Mouse (Mus musculus) midbrain, embryonic 14.5 days (tissue): Measurements from ENCODE around the gene Malrd1. TPM values are rescaled to one million over a fixed set of nuclear protein-coding genes. Genes with fewer than 3 reads are reported as not detected.

Experiments used
- ATAC-seq: fragments of 200-750 bp; cut with Nextera tagmentation; 2 replicates; pipeline ENCODE4 v1.8.0; 2017; ENCODE audit warnings: moderate number of reproducible peaks, moderate library complexity; ENCODE audit not compliant: low FRiP score, low TSS enrichment
- DNase-seq: peaks from one replicate; pipeline ENCODE4 v3.0.0-alpha.2; 2015
- H3K27ac ChIP-seq: fragments of 300-500 bp; sonication (generic); replicated peaks from 2 replicates; pipeline ENCODE4 v1.5.1; 2014; ENCODE audit warnings: mild to moderate bottlenecking, low read depth, low read length, moderate library complexity
- H3K27me3 ChIP-seq: fragments of 300-500 bp; sonication (generic); 2 replicates; pipeline ENCODE4 v1.6.1; 2014; ENCODE audit warnings: low read length, control low read depth, mixed read lengths; ENCODE audit not compliant: control insufficient read depth, insufficient read depth
- H3K36me3 ChIP-seq: fragments of 300-500 bp; sonication (generic); 2 replicates; pipeline ENCODE4 v1.6.1; 2014; ENCODE audit warnings: low read length, control low read depth; ENCODE audit not compliant: control insufficient read depth, insufficient read depth
- H3K4me1 ChIP-seq: fragments of 300-500 bp; sonication (generic); 2 replicates; pipeline ENCODE4 v1.6.1; 2014; ENCODE audit warnings: mild to moderate bottlenecking, antibody characterized with exemption, low read length, control low read depth; ENCODE audit not compliant: control insufficient read depth, insufficient read depth
- H3K4me2 ChIP-seq: fragments of 300-500 bp; sonication (generic); 2 replicates; pipeline ENCODE4 v1.6.1; 2014; ENCODE audit warnings: mild to moderate bottlenecking, low read length, moderate library complexity
- H3K4me3 ChIP-seq: fragments of 300-500 bp; sonication (generic); replicated peaks from 2 replicates; pipeline ENCODE4 v1.5.1; 2014; ENCODE audit warnings: low read depth, low read length
- H3K9ac ChIP-seq: fragments of 300-500 bp; sonication (generic); replicated peaks from 2 replicates; pipeline ENCODE4 v1.6.1; 2014; ENCODE audit warnings: mild to moderate bottlenecking, low read length, moderate library complexity
- H3K9me3 ChIP-seq: fragments of 300-500 bp; sonication (generic); 2 replicates; pipeline ENCODE4 v1.6.1; 2016; ENCODE audit warnings: low read length, control low read depth, mixed read lengths; ENCODE audit not compliant: control insufficient read depth
- WGBS: fragments of 180-500 bp; shearing (Covaris S2); extraction: QIAGEN DNeasy Blood & Tissue Kit; methylation state at CpG from one replicate; pipeline ENCODE4 v1.1.7; 2014; 5-methylcytosine and 5-hydroxymethylcytosine counted together
- polyA plus RNA-seq: library from polyadenylated mRNA; unstranded; fragments of >200 nt; fragmentation: Nextera tagmentation; extraction: Ambion mirVana; gene quantifications from 2 replicates; pipeline ENCODE4 v1.2.1, GENCODE M21; 2014

Malrd1 gene
- polyA plus RNA-seq, 1 experiment from 2014 or later: 0.13 TPM

DNA sequence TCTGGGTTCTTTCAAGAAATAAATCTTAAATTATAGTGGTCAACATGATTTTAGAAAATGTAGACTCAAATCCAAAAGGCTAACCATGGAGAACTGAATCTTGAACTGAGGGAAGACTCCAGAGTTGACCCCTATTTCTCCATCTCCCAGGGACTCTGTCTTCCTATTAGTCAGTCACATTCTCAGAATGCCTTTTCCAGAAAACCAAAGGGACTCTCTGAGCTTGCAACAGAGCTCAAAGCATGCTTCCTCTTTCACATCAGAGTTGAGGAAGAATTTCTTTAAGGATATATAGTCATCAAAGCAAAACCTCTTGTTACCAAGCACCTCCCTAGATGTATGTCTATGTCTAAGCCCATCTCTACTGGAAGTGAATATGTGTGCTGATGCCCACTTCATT lies 686.5 kb downstream of the Malrd1 start:
- ATAC-seq (no peak), DNase-seq (no peak)
- H3K4me2 ChIP-seq: no peak overlapping the region
- no peaks in the 10 kb centered on the region for H3K27me3 ChIP-seq
- no peak overlapping the region for H3K4me3 ChIP-seq
- H3K36me3 ChIP-seq: no peaks in the 10 kb centered on the region
- no peak overlapping the region for H3K27ac ChIP-seq
- H3K4me1 ChIP-seq: no peaks in the 10 kb centered on the region
- H3K9me3 ChIP-seq: no peaks in the 10 kb centered on the region
- H3K9ac ChIP-seq: no peak overlapping the region

- Histone ChIP-seq H3K27me3 (no peaks in the 10 kb centered on the region), H3K4me2 (no peak overlapping the region), H3K27ac (no peak overlapping the region), H3K9me3 (no peaks in the 10 kb centered on the region), H3K36me3 (no peaks in the 10 kb centered on the region), H3K4me3 (no peak overlapping the region), H3K4me1 (no peaks in the 10 kb centered on the region), H3K9ac (no peak overlapping the region)
- no peak for ATAC-seq
- WGBS: 93% methylated on average over 3 of the region's 3 CpGs
- DNase-seq: no peak
These were observed 687.8 kb downstream of the Malrd1 start for GRCm38 (mm10) chr2:16214111-16214510.

DNA sequence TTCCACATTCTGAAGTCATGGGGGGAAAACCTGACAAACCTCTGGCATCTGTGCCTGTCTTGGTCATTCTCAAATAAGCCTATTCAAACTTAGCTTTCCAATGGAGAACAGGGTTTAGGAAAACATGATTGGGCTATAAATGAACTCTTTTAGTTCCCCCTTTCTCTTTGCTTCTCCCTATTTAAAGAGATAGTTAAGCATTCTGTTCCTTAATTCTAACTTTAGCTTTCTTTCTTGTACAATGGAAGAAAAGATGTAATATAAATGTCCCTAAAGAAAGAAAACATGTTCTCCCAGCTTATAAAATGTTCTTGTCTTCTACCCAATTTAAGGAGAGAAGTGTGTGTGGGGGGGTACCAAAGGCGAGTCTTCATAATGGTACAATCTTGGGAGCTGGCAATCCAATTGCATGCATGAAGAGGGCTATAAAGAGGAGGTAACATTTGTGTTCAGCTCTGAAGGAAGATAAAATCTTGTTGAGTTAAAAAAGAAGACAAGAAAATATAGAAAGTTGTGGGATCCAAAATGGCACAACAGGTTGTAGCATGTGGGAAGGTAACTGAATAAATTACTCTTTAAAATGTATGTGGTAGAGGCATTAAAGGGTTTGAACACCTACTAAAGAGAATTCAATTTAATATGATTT lies 702.0 kb downstream of the Malrd1 start:
- H3K4me2 ChIP-seq: no peak overlapping the region
- H3K4me3 ChIP-seq: no peak overlapping the region
- no peaks in the 10 kb centered on the region for H3K36me3 ChIP-seq
- no peak overlapping the region for H3K27ac ChIP-seq
- ATAC-seq (no peak), DNase-seq (no peak)
- WGBS: 88% methylated on average over 1 of the region's 1 CpGs
- H3K9me3 ChIP-seq: no peaks in the 10 kb centered on the region
- no peaks in the 10 kb centered on the region for H3K4me1 ChIP-seq
- H3K27me3 ChIP-seq: no peaks in the 10 kb centered on the region
- no peak overlapping the region for H3K9ac ChIP-seq

GRCm38 (mm10) chr2:16240861-16241260 lies 714.6 kb downstream of the Malrd1 start:
- H3K9me3 ChIP-seq: no peaks in the 10 kb centered on the region
- H3K27ac ChIP-seq: no peak overlapping the region
- DNase-seq (no peak), ATAC-seq (no peak)
- H3K27me3 ChIP-seq: no peaks in the 10 kb centered on the region
- H3K4me1 ChIP-seq: no peaks in the 10 kb centered on the region
- H3K36me3 ChIP-seq: no peaks in the 10 kb centered on the region
- H3K4me2 ChIP-seq: no peak overlapping the region
- 83% methylated on average over 1 of the region's 1 CpGs for WGBS
- H3K4me3 ChIP-seq: no peak overlapping the region
- no peak overlapping the region for H3K9ac ChIP-seq

DNA sequence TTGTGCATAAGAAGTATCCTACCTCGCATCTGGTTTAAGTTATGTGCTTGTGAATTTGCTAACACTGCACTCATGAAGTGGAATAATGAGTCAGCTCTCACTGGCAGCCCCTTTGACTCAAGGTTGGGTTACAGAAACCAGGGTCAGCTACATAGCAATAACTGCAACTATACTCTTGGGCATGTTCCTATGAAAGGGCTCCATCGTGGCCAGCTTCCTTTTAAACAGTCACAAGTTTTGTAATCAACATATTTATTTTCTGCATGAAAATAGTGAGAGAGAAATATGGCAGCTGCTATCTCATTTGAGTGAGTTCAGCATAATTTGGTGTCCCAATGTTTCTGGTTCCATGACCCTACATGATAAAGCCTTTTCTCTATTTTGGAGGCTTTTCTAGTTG lies 716.8 kb downstream of the Malrd1 start:
- Histone ChIP-seq H3K9me3 (no peaks in the 10 kb centered on the region), H3K36me3 (no peaks in the 10 kb centered on the region), H3K27ac (no peak overlapping the region), H3K27me3 (no peaks in the 10 kb centered on the region), H3K4me2 (no peak overlapping the region), H3K9ac (no peak overlapping the region), H3K4me3 (no peak overlapping the region), H3K4me1 (no peaks in the 10 kb centered on the region)
- 87% methylated on average over 2 of the region's 2 CpGs for WGBS
- ATAC-seq (no peak), DNase-seq (no peak)

DNA sequence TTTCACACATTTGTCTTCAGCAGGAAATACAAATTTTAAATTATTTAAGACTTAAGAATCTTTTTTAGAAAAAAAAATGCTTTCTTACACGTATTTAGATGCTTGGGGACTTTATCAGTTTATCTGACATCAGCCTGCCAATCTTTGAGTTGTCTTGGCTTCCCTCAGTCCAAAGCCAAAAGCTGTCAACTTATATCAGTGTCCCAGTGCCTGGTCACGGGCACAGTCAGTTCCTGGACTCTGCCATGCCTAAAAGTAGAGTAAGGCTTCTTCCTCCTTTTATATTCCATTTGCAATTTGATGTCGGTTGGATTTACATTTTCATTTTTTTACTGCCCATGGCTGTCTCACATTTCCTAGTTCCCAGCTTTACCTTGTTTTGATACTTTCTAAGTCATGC lies 722.6 kb downstream of the Malrd1 start:
- H3K9me3 ChIP-seq: no peaks in the 10 kb centered on the region
- H3K4me3 ChIP-seq: no peak overlapping the region
- ATAC-seq (no peak), DNase-seq (no peak)
- no peaks in the 10 kb centered on the region for H3K4me1 ChIP-seq
- no peaks in the 10 kb centered on the region for H3K27me3 ChIP-seq
- H3K36me3 ChIP-seq: no peaks in the 10 kb centered on the region
- WGBS: 62% methylated on average over 3 of the region's 3 CpGs
- no peak overlapping the region for H3K9ac ChIP-seq
- no peak overlapping the region for H3K4me2 ChIP-seq
- H3K27ac ChIP-seq: no peak overlapping the region

DNA sequence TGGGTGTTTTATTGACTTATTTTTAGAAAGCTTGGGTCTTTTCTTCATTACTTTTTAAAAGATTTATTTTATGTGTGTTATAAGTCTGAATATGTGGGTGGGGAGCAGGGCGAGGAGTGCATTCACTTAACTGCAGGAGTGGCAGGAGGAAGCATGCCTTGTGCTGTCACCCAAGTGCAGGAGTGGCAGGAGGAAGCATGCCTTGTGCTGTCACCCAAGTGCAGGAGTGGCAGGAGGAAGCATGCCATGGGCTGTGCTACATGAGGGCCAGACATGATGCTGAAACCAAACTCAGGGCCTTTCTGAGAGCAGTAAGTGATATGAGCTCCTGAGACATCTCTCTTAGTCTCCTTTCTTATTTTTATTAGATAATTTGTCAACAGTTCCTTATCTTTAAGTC lies 726.0 kb downstream of the Malrd1 start:
- Histone ChIP-seq H3K9me3 (no peaks in the 10 kb centered on the region), H3K4me1 (no peaks in the 10 kb centered on the region), H3K36me3 (no peaks in the 10 kb centered on the region), H3K9ac (no peak overlapping the region), H3K27ac (no peak overlapping the region), H3K4me3 (no peak overlapping the region), H3K4me2 (no peak overlapping the region), H3K27me3 (no peaks in the 10 kb centered on the region)
- ATAC-seq (no peak), DNase-seq (no peak)
- WGBS: 81% methylated on average over 1 of the region's 1 CpGs
